Mouse (Mus musculus) liver, adult 2 months (tissue): ENCODE measurements around the gene Adgra3. TPM values are rescaled to one million over a fixed set of nuclear protein-coding genes. Genes with fewer than 3 reads are reported as not detected.

ENCODE experiments used
- DNase-seq: peaks from one replicate; pipeline ENCODE4 v3.0.0-alpha.2; 2011; ENCODE audit warnings: low read depth, low spot score; ENCODE audit errors: extremely low read depth
- H3K27ac ChIP-seq: fragments of 200-500 bp; replicated peaks from 2 replicates; pipeline ENCODE4 v1.5.1; 2012; ENCODE audit warnings: low read depth, mild to moderate bottlenecking, control low read depth, inconsistent platforms, low read length; ENCODE audit not compliant: insufficient read depth
- H3K27me3 ChIP-seq: fragments of 200-500 bp; 2 replicates; pipeline ENCODE4 v1.6.1; 2012; ENCODE audit warnings: mild to moderate bottlenecking, moderate library complexity, low read length, inconsistent platforms; ENCODE audit not compliant: control insufficient read depth, insufficient read depth
- H3K36me3 ChIP-seq: fragments of 200-500 bp; 2 replicates; pipeline ENCODE4 v1.6.1; 2012; ENCODE audit warnings: low read length, inconsistent platforms; ENCODE audit not compliant: control insufficient read depth, insufficient read depth
- H3K4me1 ChIP-seq: fragments of 200-500 bp; 2 replicates; pipeline ENCODE4 v1.6.1; 2011; ENCODE audit warnings: low read length; ENCODE audit not compliant: control insufficient read depth, insufficient read depth
- H3K4me3 ChIP-seq: fragments of 200-500 bp; 2 replicates; pipeline ENCODE4 v1.5.1; 2011; ENCODE audit warnings: low read depth, mild to moderate bottlenecking, control low read depth, low read length, moderate library complexity; ENCODE audit not compliant: insufficient read depth
- H3K79me2 ChIP-seq: fragments of 200-500 bp; 2 replicates; pipeline ENCODE4 v1.6.1; 2012; ENCODE audit warnings: inconsistent platforms, mild to moderate bottlenecking, low read length, moderate library complexity; ENCODE audit not compliant: control insufficient read depth, insufficient read depth
- H3K9ac ChIP-seq: fragments of 200-500 bp; 2 replicates; pipeline ENCODE4 v1.6.1; 2012; ENCODE audit warnings: low read depth, mild to moderate bottlenecking, control low read depth, inconsistent platforms, low read length
- CTCF ChIP-seq: fragments of 200-500 bp; IDR thresholded peaks from 2 replicates; pipeline ENCODE4 v1.5.1; 2011; ENCODE audit warnings: low read depth, low read length, control low read depth
- POLR2A ChIP-seq: fragments of 200-500 bp; IDR thresholded peaks from 2 replicates; pipeline ENCODE4 v1.6.1; 2011; ENCODE audit warnings: low read length, control low read depth; ENCODE audit not compliant: insufficient read depth; ENCODE audit errors: extremely low read depth
- WGBS: fragments of 180-500 bp; shearing (Covaris S2); methylation state at CpG from one replicate; pipeline ENCODE4 v1.1.7; 2018; 5-methylcytosine and 5-hydroxymethylcytosine counted together
- polyA plus RNA-seq: library from polyadenylated mRNA; depleted of rRNA; stranded (reverse); fragments of >200 nt; gene quantifications from 2 replicates; pipeline ENCODE4 v1.2.3, GENCODE M21; 2012
- total RNA-seq: library from RNA; depleted of rRNA; stranded (reverse); fragments of >200 nt; gene quantifications from 2 replicates; pipeline ENCODE4 v1.2.3, GENCODE M21; 2014

Adgra3 gene
- total and polyA plus RNA-seq, 2 experiments = 16.3 to 33.3 TPM

- Histone ChIP-seq H3K9ac (no peak overlapping the region), H3K36me3 (peaks cover 26% of the 10 kb centered on the region), H3K27ac (no peak overlapping the region), H3K79me2 (no peaks in the 10 kb centered on the region), H3K4me3 (no peak overlapping the region), H3K4me1 (no peaks in the 10 kb centered on the region), H3K27me3 (no peaks in the 10 kb centered on the region)
- no peak for TF ChIP-seq CTCF
- no peak for TF ChIP-seq POLR2A
- 85% methylated on average over 10 of the region's 10 CpGs for WGBS
- DNase-seq = no peak
Measured at GRCm38 (mm10) chr5:49988015-49988798, 70.6 kb downstream of the Adgra3 start.

GRCm38 (mm10) chr5:49980727-49981126 is 78.1 kb downstream of the Adgra3 start:
- WGBS = 75% methylated on average over 5 of the region's 5 CpGs
- Histone ChIP-seq H3K4me1 (no peaks in the 10 kb centered on the region), H3K9ac (no peak overlapping the region), H3K27me3 (no peaks in the 10 kb centered on the region), H3K4me3 (no peak overlapping the region), H3K27ac (no peak overlapping the region), H3K36me3 (peaks cover 14% of the 10 kb centered on the region), H3K79me2 (no peaks in the 10 kb centered on the region)
- DNase-seq = no peak
- TF ChIP-seq POLR2A (no peak), CTCF (no peak)

DNA sequence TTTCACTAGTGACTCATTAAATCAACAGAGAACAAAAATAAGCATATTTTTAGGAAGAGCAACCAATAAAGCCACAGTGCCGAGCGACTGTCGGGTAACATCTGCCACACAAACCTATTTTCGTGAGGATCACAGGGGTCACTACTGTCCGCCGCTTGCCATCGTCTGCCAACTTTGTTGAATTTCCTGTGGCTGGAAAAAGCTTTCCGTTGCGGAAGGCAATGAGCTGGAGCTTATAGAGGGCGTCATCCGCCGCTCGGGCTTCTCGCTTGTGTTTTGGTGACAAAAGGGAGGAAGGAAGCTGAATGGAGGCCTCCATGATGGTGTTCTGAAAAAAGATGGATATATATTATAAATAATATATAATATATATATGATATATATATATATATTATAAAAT is 79.6 kb downstream of the Adgra3 start:
- H3K4me1 ChIP-seq = no peaks in the 10 kb centered on the region
- DNase-seq = no peak
- H3K36me3 ChIP-seq = peaks cover 15% of the 10 kb centered on the region
- H3K79me2 ChIP-seq = no peaks in the 10 kb centered on the region
- TF ChIP-seq CTCF = no peak
- TF ChIP-seq POLR2A = no peak
- no peaks in the 10 kb centered on the region for H3K27me3 ChIP-seq
- no peak overlapping the region for H3K27ac ChIP-seq
- no peak overlapping the region for H3K9ac ChIP-seq
- H3K4me3 ChIP-seq = no peak overlapping the region
- 96% methylated on average over 14 of the region's 14 CpGs for WGBS

- no peaks in the 10 kb centered on the region for H3K79me2 ChIP-seq
- 42% methylated on average over 2 of the region's 2 CpGs for WGBS
- no peak overlapping the region for H3K27ac ChIP-seq
- no peaks in the 10 kb centered on the region for H3K27me3 ChIP-seq
- TF ChIP-seq CTCF = peak; percentile 44
- TF ChIP-seq POLR2A = no peak
- H3K9ac ChIP-seq = no peak overlapping the region
- peaks cover 22% of the 10 kb centered on the region for H3K36me3 ChIP-seq
- DNase-seq = peak; percentile 50
- no peak overlapping the region for H3K4me3 ChIP-seq
- H3K4me1 ChIP-seq = no peaks in the 10 kb centered on the region
Measured at GRCm38 (mm10) chr5:49975971-49976370, 82.8 kb downstream of the Adgra3 start.

DNA sequence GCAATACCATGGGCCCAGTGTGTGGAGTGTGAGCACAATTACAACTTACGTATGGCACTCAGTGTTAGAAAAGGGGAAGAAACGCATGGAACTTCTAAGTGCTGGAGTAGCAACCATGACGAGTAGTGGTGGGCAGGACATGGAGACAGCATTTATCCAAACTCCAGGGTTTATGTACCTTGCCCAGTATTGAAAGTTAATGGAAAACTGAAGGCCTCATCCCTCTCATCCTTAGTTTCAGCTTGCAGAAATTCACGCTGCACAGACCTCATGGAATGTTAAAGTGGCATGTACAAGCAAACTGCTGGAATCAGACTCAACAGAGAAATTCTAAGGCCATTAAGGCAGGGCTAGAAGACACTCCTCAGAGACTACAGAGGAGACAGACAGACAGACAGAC is 84.6 kb downstream of the Adgra3 start:
- TF ChIP-seq POLR2A = no peak
- TF ChIP-seq CTCF = no peak
- WGBS = 93% methylated on average over 4 of the region's 4 CpGs
- Histone ChIP-seq H3K4me3 (no peak overlapping the region), H3K4me1 (no peaks in the 10 kb centered on the region; the same call in 1 of the 2 replicates), H3K36me3 (peaks cover 27% of the 10 kb centered on the region), H3K9ac (no peak overlapping the region), H3K27me3 (no peaks in the 10 kb centered on the region), H3K27ac (no peak overlapping the region), H3K79me2 (no peaks in the 10 kb centered on the region)
- no peak for DNase-seq

DNA sequence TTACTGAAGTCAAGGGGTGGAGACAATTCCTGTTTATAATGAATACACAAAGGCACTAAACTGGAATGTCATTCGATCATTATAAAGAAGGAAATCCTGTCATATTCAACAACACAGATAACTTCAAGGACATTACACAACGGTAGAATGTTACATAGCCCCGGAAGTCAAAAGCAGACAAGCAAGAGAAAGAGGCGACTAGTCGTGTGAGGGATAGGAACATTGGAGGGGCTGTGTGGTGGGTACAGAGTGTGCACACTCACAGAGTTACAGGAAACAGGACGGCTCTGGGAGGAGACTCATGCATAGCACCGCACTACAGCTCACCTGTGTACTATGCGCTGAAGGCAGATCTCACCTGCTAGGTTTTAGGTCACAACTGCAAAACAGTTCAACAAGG is 89.1 kb downstream of the Adgra3 start:
- 77% methylated on average over 8 of the region's 8 CpGs for WGBS
- Histone ChIP-seq H3K4me3 (no peak overlapping the region), H3K27ac (no peak overlapping the region), H3K9ac (no peak overlapping the region), H3K79me2 (no peaks in the 10 kb centered on the region), H3K36me3 (peaks cover 29% of the 10 kb centered on the region), H3K4me1 (no peaks in the 10 kb centered on the region; the same call in 1 of the 2 replicates), H3K27me3 (no peaks in the 10 kb centered on the region)
- DNase-seq = no peak
- no peak for TF ChIP-seq CTCF
- no peak for TF ChIP-seq POLR2A
